Mouse (Mus musculus) c-Kit-positive CD71-positive TER-119-positive erythroid progenitor cells, embryonic 14.5 days (primary cell): ENCODE measurements around the gene Celf2.

ENCODE experiments used
- DNase-seq: peaks from one replicate; pipeline ENCODE4 v3.0.0-alpha.2; 2013; ENCODE audit warnings: low spot score

The Celf2 gene

DNA sequence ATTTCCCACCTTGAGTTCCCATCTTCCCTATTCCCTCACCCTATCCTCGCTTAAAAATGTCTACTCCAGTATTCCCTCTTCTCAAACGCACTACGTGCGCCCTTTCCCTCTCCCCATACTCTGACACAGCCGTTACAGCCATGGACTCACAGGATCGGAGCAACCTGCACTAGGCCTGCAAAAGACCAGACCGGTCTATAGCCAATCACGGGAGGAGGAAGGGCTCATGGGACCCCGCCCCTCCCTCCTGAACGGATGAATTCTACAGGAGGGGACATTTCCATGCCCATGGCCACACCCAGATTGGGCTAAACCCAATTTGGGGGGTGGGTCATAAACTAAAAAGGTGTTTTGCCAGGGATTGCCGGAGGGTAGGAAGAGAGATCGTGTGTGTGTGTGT, 1003.8 kb downstream of the Celf2 start:
- DNase-seq = no peak

DNA sequence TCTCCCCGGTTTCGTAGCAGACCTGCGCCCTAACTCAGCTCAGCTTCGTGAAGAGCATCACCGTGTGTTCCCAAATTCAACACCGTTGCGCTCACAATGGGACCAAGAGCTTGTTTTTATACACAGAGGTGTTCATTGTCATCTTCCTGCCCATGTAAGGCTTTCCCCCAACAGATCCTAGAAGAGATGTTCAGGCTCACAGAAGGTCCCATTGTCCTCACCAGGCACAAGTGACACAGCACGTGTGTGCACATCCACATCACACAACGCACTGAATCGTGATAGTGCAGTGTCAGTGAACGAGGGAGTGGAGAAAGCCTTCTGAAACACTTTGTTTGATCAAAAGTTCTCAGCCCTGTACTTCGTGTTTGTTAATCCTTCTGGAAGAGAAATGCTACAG, 1011.3 kb downstream of the Celf2 start:
- DNase-seq = no peak

- DNase-seq = no peak
Observed at GRCm38 (mm10) chr2:6497636-6498035, 1011.7 kb downstream of the Celf2 start.

DNA sequence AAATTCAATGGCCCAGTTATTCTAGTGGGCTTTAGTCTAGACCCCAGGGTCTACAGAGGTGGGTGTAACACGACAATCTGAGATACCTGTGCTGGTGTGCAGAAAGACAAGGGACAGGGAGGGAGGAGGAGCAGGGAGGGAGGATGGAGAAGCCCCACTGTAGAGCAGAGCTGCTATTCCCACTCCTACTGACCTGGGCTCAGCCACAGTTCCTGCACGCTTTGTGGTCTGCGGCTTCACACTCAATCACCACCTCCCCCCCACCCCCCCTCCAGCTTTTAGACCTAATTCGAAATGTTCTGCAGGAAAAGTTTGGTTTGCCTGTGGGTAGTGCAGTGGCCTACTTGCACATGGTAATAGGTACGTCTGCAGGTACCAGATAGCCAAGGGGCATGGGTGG, 1015.5 kb downstream of the Celf2 start:
- DNase-seq = no peak

DNA sequence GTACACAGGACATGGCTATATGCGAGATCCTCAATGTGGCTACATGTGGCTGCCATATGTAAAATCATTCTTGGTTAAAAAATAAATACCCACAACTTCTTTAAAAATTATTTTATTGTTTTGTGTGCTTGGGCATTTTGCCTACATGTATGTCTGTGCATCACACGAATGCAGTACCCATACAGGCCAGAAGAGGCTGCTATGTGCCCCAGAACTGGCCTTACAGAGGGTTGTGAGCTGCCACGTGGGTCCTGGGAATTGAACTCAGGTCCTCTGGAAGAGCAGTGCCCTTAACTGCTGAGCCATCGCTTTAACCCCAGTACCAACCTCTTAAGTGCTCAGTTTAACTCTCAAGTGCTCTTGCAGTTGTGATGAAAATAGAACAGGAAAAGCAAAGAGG, 1018.5 kb downstream of the Celf2 start:
- no peak for DNase-seq

- DNase-seq = no peak
Observed at GRCm38 (mm10) chr2:6490076-6490475, 1019.3 kb downstream of the Celf2 start.
